Mouse (Mus musculus) midbrain, embryonic 13.5 days (tissue): ENCODE measurements around the gene Xdh. TPM values are rescaled to one million over a fixed set of nuclear protein-coding genes. Genes with fewer than 3 reads are reported as not detected.

Experiments
- polyA plus RNA-seq: library from polyadenylated mRNA; unstranded; fragments of >200 nt; fragmentation: Nextera tagmentation; extraction: Ambion mirVana; gene quantifications from 2 replicates; pipeline ENCODE4 v1.2.1, GENCODE M21; 2015

Gene Xdh
- polyA plus RNA-seq, 1 experiment from 2014 or later, result 0.08 TPM

Other genes starting within 250 kb of the Xdh start
- 16.0 and 16.9 TPM in 2 replicates for gene Galnt14, start 239.7 kb downstream of the Xdh start, polyA plus RNA-seq
- gene Ehd3, start 146.1 kb downstream of the Xdh start, polyA plus RNA-seq, result 10.7 and 11.4 TPM in 2 replicates
- not detected in 2 replicates for gene Srd5a2, start 97.7 kb upstream of the Xdh start, polyA plus RNA-seq